Mouse (Mus musculus): ENCODE measurements around the gene Dgkd.

GRCm38 (mm10) chr1:87880856-87881255 is 27.8 kb downstream of the Dgkd start:
- TF ChIP-seq CTCF (IDR thresholded peaks at IDR 0.05 in 2 of 3, conservative IDR thresholded peaks at IDR 0.05 in 1 of 3; ENCODE audit: control insufficient read depth in 1 of 3, insufficient read depth in 1 of 3, low read depth in 2 of 3, low read length in 3 of 3, poor library complexity in 1 of 3, severe bottlenecking in 1 of 3) (no peak), POLR2A (IDR thresholded peaks at IDR 0.05; ENCODE audit: control insufficient read depth in 1 of 2, insufficient read depth in 1 of 2, low read depth in 1 of 2, low read length in 2 of 2, poor library complexity in 1 of 2) (no peak), EP300 (IDR thresholded peaks at IDR 0.05; ENCODE audit: low read depth in 1 of 2, low read length in 2 of 2) (no peak), E2F4 (IDR thresholded peaks at IDR 0.05; ENCODE audit: borderline replicate concordance, low read depth, low read length) (no peak), TCF12 (IDR thresholded peaks at IDR 0.05; ENCODE audit: low read depth, low read length) (no peak), MYC (IDR thresholded peaks at IDR 0.05; ENCODE audit: low read depth, low read length) (no peak)

Measured in MEL (cell line).